Mouse (Mus musculus): ENCODE results near the gene Srd5a1. TPM values are rescaled to one million over a fixed set of nuclear protein-coding genes. Genes with fewer than 3 reads are reported as not detected.

The Srd5a1 gene
- polyA plus RNA-seq, 1 experiment from 2014 or later, result 8.7 TPM

GRCm38 (mm10) chr13:69587849-69588248, 23.4 kb downstream of the Srd5a1 start:
- H3K27ac ChIP-seq (replicated peaks in 1 of 2; ENCODE audit: control insufficient read depth in 1 of 2, insufficient read depth in 1 of 2, low read depth in 2 of 2, low read length in 2 of 2), result no peak overlapping the region
- H3K9ac ChIP-seq (ENCODE audit: low read length), result no peak overlapping the region
- peaks cover 20 to 28% of the 10 kb centered on the region in 2 experiments for H3K4me1 ChIP-seq (ENCODE audit: control insufficient read depth in 2 of 2, insufficient read depth in 2 of 2, low read length in 2 of 2)
- H3K4me2 ChIP-seq (ENCODE audit: low read length), result no peak overlapping the region
- H3K4me3 ChIP-seq (ENCODE audit: control insufficient read depth in 1 of 2, insufficient read depth in 1 of 2, low read depth in 1 of 2, low read length in 2 of 2), result no peak overlapping the region
- 55% methylated on average over 3 of the region's 3 CpGs for WGBS
- H3K36me3 ChIP-seq (ENCODE audit: control insufficient read depth, insufficient read depth, low read length), result no peaks in the 10 kb centered on the region
- H3K27me3 ChIP-seq (ENCODE audit: control insufficient read depth, insufficient read depth, low read length), result no peaks in the 10 kb centered on the region
- no peak for ATAC-seq (ENCODE audit: insufficient number of reproducible peaks, insufficient read depth, low FRiP score, low read depth)
- no peaks in the 10 kb centered on the region for H3K9me3 ChIP-seq (ENCODE audit: control insufficient read depth, low read length)

- no peak for ATAC-seq (ENCODE audit: insufficient number of reproducible peaks, insufficient read depth, low FRiP score, low read depth)
- Histone ChIP-seq H3K27me3 (ENCODE audit: control insufficient read depth, insufficient read depth, low read length) (no peaks in the 10 kb centered on the region), H3K36me3 (ENCODE audit: control insufficient read depth, insufficient read depth, low read length) (no peaks in the 10 kb centered on the region), H3K27ac (replicated peaks in 1 of 2; ENCODE audit: control insufficient read depth in 1 of 2, insufficient read depth in 1 of 2, low read depth in 2 of 2, low read length in 2 of 2) (no peak overlapping the region), H3K9ac (ENCODE audit: low read length) (no peak overlapping the region), H3K4me1 (ENCODE audit: control insufficient read depth in 2 of 2, insufficient read depth in 2 of 2, low read length in 2 of 2) (peaks cover 20 to 28% of the 10 kb centered on the region in 2 experiments), H3K4me3 (ENCODE audit: control insufficient read depth in 1 of 2, insufficient read depth in 1 of 2, low read depth in 1 of 2, low read length in 2 of 2) (no peak overlapping the region), H3K4me2 (ENCODE audit: low read length) (no peak overlapping the region), H3K9me3 (ENCODE audit: control insufficient read depth, low read length) (no peaks in the 10 kb centered on the region)
- 71% methylated on average over 10 of the region's 10 CpGs for WGBS
Observed at GRCm38 (mm10) chr13:69586337-69586736, 24.9 kb downstream of the Srd5a1 start.

- H3K27me3 ChIP-seq (ENCODE audit: control insufficient read depth, insufficient read depth, low read length), result no peaks in the 10 kb centered on the region
- no peak for ATAC-seq (ENCODE audit: insufficient number of reproducible peaks, insufficient read depth, low FRiP score, low read depth)
- no peak overlapping the region for H3K4me3 ChIP-seq (ENCODE audit: control insufficient read depth in 1 of 2, insufficient read depth in 1 of 2, low read depth in 1 of 2, low read length in 2 of 2)
- no peaks in the 10 kb centered on the region for H3K9me3 ChIP-seq (ENCODE audit: control insufficient read depth, low read length)
- no peak overlapping the region for H3K9ac ChIP-seq (ENCODE audit: low read length)
- WGBS, result 37% methylated on average over 6 of the region's 6 CpGs
- H3K36me3 ChIP-seq (ENCODE audit: control insufficient read depth, insufficient read depth, low read length), result no peaks in the 10 kb centered on the region
- no peak overlapping the region for H3K4me2 ChIP-seq (ENCODE audit: low read length)
- peaks cover 20 to 28% of the 10 kb centered on the region in 2 experiments for H3K4me1 ChIP-seq (ENCODE audit: control insufficient read depth in 2 of 2, insufficient read depth in 2 of 2, low read length in 2 of 2)
- no peak overlapping the region for H3K27ac ChIP-seq (replicated peaks in 1 of 2; ENCODE audit: control insufficient read depth in 1 of 2, insufficient read depth in 1 of 2, low read depth in 2 of 2, low read length in 2 of 2)
Observed at GRCm38 (mm10) chr13:69585828-69586227, 25.4 kb downstream of the Srd5a1 start.

- Histone ChIP-seq H3K4me1 (ENCODE audit: control insufficient read depth in 2 of 2, insufficient read depth in 2 of 2, low read length in 2 of 2) (peaks cover 18 to 26% of the 10 kb centered on the region in 2 experiments), H3K9ac (ENCODE audit: low read length) (no peak overlapping the region), H3K9me3 (ENCODE audit: control insufficient read depth, low read length) (no peaks in the 10 kb centered on the region), H3K27ac (replicated peaks in 1 of 2; ENCODE audit: control insufficient read depth in 1 of 2, insufficient read depth in 1 of 2, low read depth in 2 of 2, low read length in 2 of 2) (no peak overlapping the region), H3K27me3 (ENCODE audit: control insufficient read depth, insufficient read depth, low read length) (no peaks in the 10 kb centered on the region), H3K36me3 (ENCODE audit: control insufficient read depth, insufficient read depth, low read length) (no peaks in the 10 kb centered on the region), H3K4me2 (ENCODE audit: low read length) (no peak overlapping the region), H3K4me3 (ENCODE audit: control insufficient read depth in 1 of 2, insufficient read depth in 1 of 2, low read depth in 1 of 2, low read length in 2 of 2) (no peak overlapping the region)
- no peak for ATAC-seq (ENCODE audit: insufficient number of reproducible peaks, insufficient read depth, low FRiP score, low read depth)
- 89% methylated on average over 6 of the region's 6 CpGs for WGBS
Observed at GRCm38 (mm10) chr13:69583591-69583990, 27.7 kb downstream of the Srd5a1 start.

GRCm38 (mm10) chr13:69582411-69582810, 28.8 kb downstream of the Srd5a1 start:
- no peak for ATAC-seq (ENCODE audit: insufficient number of reproducible peaks, insufficient read depth, low FRiP score, low read depth)
- Histone ChIP-seq H3K36me3 (ENCODE audit: control insufficient read depth, insufficient read depth, low read length) (no peaks in the 10 kb centered on the region), H3K27me3 (ENCODE audit: control insufficient read depth, insufficient read depth, low read length) (no peaks in the 10 kb centered on the region), H3K4me3 (ENCODE audit: control insufficient read depth in 1 of 2, insufficient read depth in 1 of 2, low read depth in 1 of 2, low read length in 2 of 2) (no peak overlapping the region), H3K4me1 (ENCODE audit: control insufficient read depth in 2 of 2, insufficient read depth in 2 of 2, low read length in 2 of 2) (peaks cover 13 to 19% of the 10 kb centered on the region in 2 experiments), H3K27ac (replicated peaks in 1 of 2; ENCODE audit: control insufficient read depth in 1 of 2, insufficient read depth in 1 of 2, low read depth in 2 of 2, low read length in 2 of 2) (no peak overlapping the region), H3K4me2 (ENCODE audit: low read length) (no peak overlapping the region), H3K9me3 (ENCODE audit: control insufficient read depth, low read length) (no peaks in the 10 kb centered on the region), H3K9ac (ENCODE audit: low read length) (no peak overlapping the region)
- WGBS, result 86% methylated on average over 6 of the region's 6 CpGs

- H3K4me2 ChIP-seq (ENCODE audit: low read length), result no peak overlapping the region
- H3K9ac ChIP-seq (ENCODE audit: low read length), result no peak overlapping the region
- H3K4me3 ChIP-seq (ENCODE audit: control insufficient read depth in 1 of 2, insufficient read depth in 1 of 2, low read depth in 1 of 2, low read length in 2 of 2), result no peak overlapping the region
- no peaks in the 10 kb centered on the region for H3K9me3 ChIP-seq (ENCODE audit: control insufficient read depth, low read length)
- H3K36me3 ChIP-seq (ENCODE audit: control insufficient read depth, insufficient read depth, low read length), result no peaks in the 10 kb centered on the region
- no peak overlapping the region for H3K27ac ChIP-seq (replicated peaks in 1 of 2; ENCODE audit: control insufficient read depth in 1 of 2, insufficient read depth in 1 of 2, low read depth in 2 of 2, low read length in 2 of 2)
- no peaks in the 10 kb centered on the region for H3K4me1 ChIP-seq (ENCODE audit: control insufficient read depth in 2 of 2, insufficient read depth in 2 of 2, low read length in 2 of 2)
- no peak for ATAC-seq (ENCODE audit: insufficient number of reproducible peaks, insufficient read depth, low FRiP score, low read depth)
- H3K27me3 ChIP-seq (ENCODE audit: control insufficient read depth, insufficient read depth, low read length), result no peaks in the 10 kb centered on the region
- WGBS, result 83% methylated on average over 16 of the region's 16 CpGs
Observed at GRCm38 (mm10) chr13:69577181-69577834, 33.9 kb downstream of the Srd5a1 start.

GRCm38 (mm10) chr13:69576676-69577075, 34.6 kb downstream of the Srd5a1 start:
- H3K27ac ChIP-seq (replicated peaks in 1 of 2; ENCODE audit: control insufficient read depth in 1 of 2, insufficient read depth in 1 of 2, low read depth in 2 of 2, low read length in 2 of 2), result no peak overlapping the region
- H3K4me1 ChIP-seq (ENCODE audit: control insufficient read depth in 2 of 2, insufficient read depth in 2 of 2, low read length in 2 of 2), result no peaks in the 10 kb centered on the region
- H3K4me2 ChIP-seq (ENCODE audit: low read length), result no peak overlapping the region
- H3K9ac ChIP-seq (ENCODE audit: low read length), result no peak overlapping the region
- WGBS, result 65% methylated on average over 11 of the region's 11 CpGs
- no peak for ATAC-seq (ENCODE audit: insufficient number of reproducible peaks, insufficient read depth, low FRiP score, low read depth)
- H3K36me3 ChIP-seq (ENCODE audit: control insufficient read depth, insufficient read depth, low read length), result no peaks in the 10 kb centered on the region
- no peaks in the 10 kb centered on the region for H3K9me3 ChIP-seq (ENCODE audit: control insufficient read depth, low read length)
- H3K4me3 ChIP-seq (ENCODE audit: control insufficient read depth in 1 of 2, insufficient read depth in 1 of 2, low read depth in 1 of 2, low read length in 2 of 2), result no peak overlapping the region
- no peaks in the 10 kb centered on the region for H3K27me3 ChIP-seq (ENCODE audit: control insufficient read depth, insufficient read depth, low read length)

- no peak overlapping the region for H3K9ac ChIP-seq (ENCODE audit: low read length)
- no peaks in the 10 kb centered on the region for H3K36me3 ChIP-seq (ENCODE audit: control insufficient read depth, insufficient read depth, low read length)
- H3K4me3 ChIP-seq (ENCODE audit: control insufficient read depth in 1 of 2, insufficient read depth in 1 of 2, low read depth in 1 of 2, low read length in 2 of 2), result no peak overlapping the region
- no peaks in the 10 kb centered on the region for H3K27me3 ChIP-seq (ENCODE audit: control insufficient read depth, insufficient read depth, low read length)
- WGBS, result 83% methylated on average over 3 of the region's 3 CpGs
- ATAC-seq (ENCODE audit: insufficient number of reproducible peaks, insufficient read depth, low FRiP score, low read depth), result no peak
- H3K27ac ChIP-seq (replicated peaks in 1 of 2; ENCODE audit: control insufficient read depth in 1 of 2, insufficient read depth in 1 of 2, low read depth in 2 of 2, low read length in 2 of 2), result no peak overlapping the region
- H3K4me1 ChIP-seq (ENCODE audit: control insufficient read depth in 2 of 2, insufficient read depth in 2 of 2, low read length in 2 of 2), result no peaks in the 10 kb centered on the region
- H3K4me2 ChIP-seq (ENCODE audit: low read length), result no peak overlapping the region
- H3K9me3 ChIP-seq (ENCODE audit: control insufficient read depth, low read length), result no peaks in the 10 kb centered on the region
Observed at GRCm38 (mm10) chr13:69572594-69572993, 38.6 kb downstream of the Srd5a1 start.

Measured in heart, embryonic 14.5 days (tissue).